Mouse (Mus musculus): ENCODE data around the gene Dguok. TPM values are rescaled to one million over a fixed set of nuclear protein-coding genes. Genes with fewer than 3 reads are reported as not detected.

Gene Dguok
- total and polyA plus RNA-seq, 3 experiments = 8.7 to 16.7 (median 11.5) TPM

DNA sequence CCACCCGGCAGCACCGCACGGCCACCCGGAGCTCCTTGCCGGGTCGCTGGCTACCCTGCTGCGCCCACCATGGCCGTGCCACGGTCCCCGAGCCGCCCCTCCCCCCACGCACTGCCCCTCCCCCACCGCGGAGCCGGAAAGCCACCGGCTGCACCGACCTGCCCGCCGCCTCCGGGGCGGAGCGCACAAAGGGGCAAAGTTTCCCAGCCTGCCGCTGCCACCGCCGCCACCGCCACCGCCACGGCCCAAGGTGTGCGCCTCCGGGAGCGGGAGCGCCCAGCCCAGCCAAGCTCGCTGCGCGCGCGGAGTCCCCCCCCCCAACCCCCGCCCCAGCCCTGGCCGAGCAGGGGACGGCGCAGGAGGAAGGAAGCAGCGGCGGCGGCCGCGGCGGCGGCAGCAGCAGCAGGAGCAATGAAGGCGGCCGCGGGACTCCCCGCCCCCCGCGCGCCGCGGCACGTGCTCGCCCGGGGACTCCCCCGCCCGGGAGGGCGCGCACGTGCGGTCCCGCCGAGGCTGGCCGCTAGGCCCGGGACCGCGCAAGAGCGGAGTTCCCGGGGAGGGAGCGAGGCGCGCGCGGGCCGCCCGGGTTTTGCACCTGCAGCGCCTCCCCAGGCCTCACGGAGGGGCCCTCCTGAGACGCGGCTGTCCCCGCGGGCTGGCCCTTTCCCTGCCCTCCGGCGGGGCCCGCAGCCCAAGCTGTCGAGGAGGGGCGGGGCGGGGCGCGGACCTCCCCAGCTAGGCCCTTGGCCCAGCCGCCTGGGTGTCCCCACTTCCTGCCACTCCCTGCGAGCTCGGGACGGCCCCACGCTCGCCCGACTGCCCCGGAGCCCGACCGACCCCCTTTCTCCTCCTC is 50.4 kb downstream of the Dguok start:
- H3K27ac ChIP-seq (ENCODE audit: insufficient read depth, low read depth) = peak overlapping the region; percentile 42
- H3K4me2 ChIP-seq (ENCODE audit: insufficient read depth, low read depth, poor library complexity, severe bottlenecking) = peak overlapping the region; percentile 77
- peaks cover 13 to 73% of the 10 kb centered on the region in 2 experiments for H3K4me1 ChIP-seq (ENCODE audit: control insufficient read depth in 1 of 2, insufficient read depth in 2 of 2)
- DNase-seq (ENCODE audit: extremely low read depth) = peak; percentile 48
- TF ChIP-seq TBP (conservative IDR thresholded peaks at IDR 0.05; ENCODE audit: low read depth, low read length) = no peak
- 0 out of 2 replicates have a peak, but pooled peaks have one; percentile 69 for TF ChIP-seq MAZ (IDR thresholded peaks at IDR 0.05; ENCODE audit: low read depth, low read length)
- TF ChIP-seq ZNF384 (IDR thresholded peaks at IDR 0.05; ENCODE audit: low read depth, low read length) = no peak
- no peak for TF ChIP-seq JUN (IDR thresholded peaks at IDR 0.05; ENCODE audit: insufficient read depth, low read depth, low read length)
- peak; percentile 40; the same call in 1 of the 2 replicates for TF ChIP-seq POLR2A (IDR thresholded peaks at IDR 0.05; ENCODE audit: low read depth, low read length)
- peak; percentile 10; the same call in 1 of the 2 replicates for TF ChIP-seq USF1 (IDR thresholded peaks at IDR 0.05; ENCODE audit: low read depth, low read length)
- TF ChIP-seq USF2 (conservative IDR thresholded peaks at IDR 0.05; ENCODE audit: low read depth, low read length) = no peak
- TF ChIP-seq ELF1 (IDR thresholded peaks at IDR 0.05; ENCODE audit: low read depth, low read length) = peak; percentile 57
- TF ChIP-seq MEF2A (IDR thresholded peaks at IDR 0.05; ENCODE audit: borderline replicate concordance, low read depth, low read length) = peak; percentile 46; the same call in 1 of the 2 replicates
- TF ChIP-seq GABPA (IDR thresholded peaks at IDR 0.05; ENCODE audit: insufficient replicate concordance, low read depth, low read length) = no peak
- TF ChIP-seq HCFC1 (IDR thresholded peaks at IDR 0.05; ENCODE audit: low read depth, low read length) = no peak
- no peak for TF ChIP-seq RAD21 (IDR thresholded peaks at IDR 0.05; ENCODE audit: low read depth, low read length)
- TF ChIP-seq CTCF (conservative IDR thresholded peaks at IDR 0.05 in 1 of 2, IDR thresholded peaks at IDR 0.05 in 1 of 2; ENCODE audit: low read depth in 2 of 2, low read length in 2 of 2) = peak in 1 of 2 experiments; percentile 27; a peak in 1 of 4 replicates
- peak; percentile 28; the same call in 1 of the 2 replicates for TF ChIP-seq ZMIZ1 (IDR thresholded peaks at IDR 0.05; ENCODE audit: low read depth, low read length)
- no peak for TF ChIP-seq ETS1 (conservative IDR thresholded peaks at IDR 0.05; ENCODE audit: low read depth, low read length)
- TF ChIP-seq TCF12 (IDR thresholded peaks at IDR 0.05; ENCODE audit: low read depth, low read length) = 0 out of 2 replicates have a peak, but pooled peaks have one; percentile 38
- TF ChIP-seq SIN3A (IDR thresholded peaks at IDR 0.05; ENCODE audit: low read length) = peak; percentile 54; the same call in 1 of the 2 replicates
- TF ChIP-seq BHLHE40 (IDR thresholded peaks at IDR 0.05; ENCODE audit: low read depth, low read length) = peak; percentile 99
- no peak for TF ChIP-seq POLR2AphosphoS2 (IDR thresholded peaks at IDR 0.05; ENCODE audit: low read depth, low read length)
- peak; percentile 87 for TF ChIP-seq CHD2 (IDR thresholded peaks at IDR 0.05; ENCODE audit: low read length)
- TF ChIP-seq PAX5 (IDR thresholded peaks at IDR 0.05; ENCODE audit: low read length) = no peak
- no peak for TF ChIP-seq ZC3H11A (IDR thresholded peaks at IDR 0.05; ENCODE audit: low read depth, low read length)
- no peak for TF ChIP-seq RCOR1 (conservative IDR thresholded peaks at IDR 0.05; ENCODE audit: low read depth, low read length)
- TF ChIP-seq MXI1 (IDR thresholded peaks at IDR 0.05; ENCODE audit: low read depth, low read length) = peak; percentile 58
- TF ChIP-seq E2F4 (IDR thresholded peaks at IDR 0.05; ENCODE audit: insufficient replicate concordance, low read depth, low read length) = no peak
- TF ChIP-seq SMC3 (IDR thresholded peaks at IDR 0.05; ENCODE audit: low read depth, low read length) = no peak
- TF ChIP-seq MYC (IDR thresholded peaks at IDR 0.05; ENCODE audit: low read depth, low read length) = no peak
- TF ChIP-seq MAX (IDR thresholded peaks at IDR 0.05; ENCODE audit: low read length) = no peak
- peak; percentile 76; the same call in 1 of the 2 replicates for TF ChIP-seq UBTF (IDR thresholded peaks at IDR 0.05; ENCODE audit: low read depth, low read length)
- TF ChIP-seq ZKSCAN1 (IDR thresholded peaks at IDR 0.05; ENCODE audit: borderline replicate concordance, low read depth, low read length) = no peak
- TF ChIP-seq IRF4 (IDR thresholded peaks at IDR 0.05; ENCODE audit: low read depth, low read length) = 0 out of 2 replicates have a peak, but pooled peaks have one; percentile 26
- TF ChIP-seq NELFE (IDR thresholded peaks at IDR 0.05; ENCODE audit: low read depth, low read length) = peak; percentile 48; the same call in 1 of the 2 replicates
- peak overlapping the region; percentile 80 for H3K9ac ChIP-seq (ENCODE audit: insufficient read depth, low read depth)
- peak overlapping the region; percentile 63 to 75 (median 67) for H3K4me3 ChIP-seq (replicated peaks in 1 of 3; ENCODE audit: low read depth in 2 of 3, low read length in 2 of 3, poor library complexity in 1 of 3)
- dilution Hi-C loops (cut with MboI; ENCODE audit: extremely low pct_ligation_motif_present, extremely low pct_unique_long_range_greater_than_20kb, low sequenced_read_pairs) (no loop called here), in situ Hi-C loops (cut with MboI; ENCODE audit: low pct_ligation_motif_present, low pct_unique_long_range_greater_than_20kb, low sequenced_read_pairs) (no loop called here)
- no peaks in the 10 kb centered on the region for H3K79me2 ChIP-seq (replicated peaks; ENCODE audit: control insufficient read depth, extremely low read depth, insufficient read depth, poor library complexity, severe bottlenecking)
- peaks cover 4% of the 10 kb centered on the region for H3K27me3 ChIP-seq (replicated peaks)
- H3K9me3 ChIP-seq (replicated peaks; ENCODE audit: low read length) = no peaks in the 10 kb centered on the region
- peaks cover 0 to 23% of the 10 kb centered on the region in 2 experiments for H3K36me3 ChIP-seq (replicated peaks in 1 of 2; ENCODE audit: control insufficient read depth in 1 of 2, insufficient read depth in 1 of 2, low read length in 1 of 2)

Measured in CH12.LX (cell line).